Mouse (Mus musculus) heart, adult 2 months (tissue): ENCODE data around the gene C530025M09Rik.

Source experiments
- CTCF ChIP-seq: fragments of 200-600 bp; IDR thresholded peaks from 2 replicates; pipeline ENCODE4 v1.8.1; 2022; ENCODE audit warnings: antibody characterized with exemption, mild to moderate bottlenecking, moderate library complexity
- POLR2A ChIP-seq: fragments of 200-500 bp; IDR thresholded peaks from 2 replicates; pipeline ENCODE4 v1.6.1; 2011; ENCODE audit warnings: mild to moderate bottlenecking, low read depth, low read length, control low read depth; ENCODE audit not compliant: insufficient read depth

- no peak for TF ChIP-seq CTCF
- TF ChIP-seq POLR2A, result no peak
Observed at GRCm38 (mm10) chr2:149861002-149861401, 30.0 kb upstream of the C530025M09Rik start.
